Mouse (Mus musculus): ENCODE results near the gene Chpf2.

DNA sequence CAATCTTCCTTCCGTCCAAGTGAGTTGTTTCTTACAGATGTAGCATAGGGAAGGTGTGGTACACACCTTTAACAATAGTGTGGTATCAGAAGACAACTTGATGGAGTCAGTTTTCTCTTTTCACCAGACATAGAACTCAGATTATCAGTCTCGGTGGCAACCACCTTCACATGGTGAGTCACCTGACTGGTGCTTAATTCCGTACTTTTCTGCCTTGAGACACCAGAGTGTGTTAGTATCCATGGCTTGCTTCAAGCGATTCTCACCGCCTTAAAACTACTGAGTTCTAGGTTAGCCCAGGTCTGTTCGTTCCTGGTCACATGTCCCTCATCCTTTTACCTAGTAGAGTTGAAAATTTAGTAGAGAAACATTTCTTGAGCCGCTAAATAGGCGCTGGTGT is 435 bp upstream of the Chpf2 start:
- TF ChIP-seq CTCF (IDR thresholded peaks at IDR 0.05; ENCODE audit: extremely low read depth, insufficient read length, insufficient replicate concordance, low read depth, low read length) (no peak), POLR2A (IDR thresholded peaks at IDR 0.05; ENCODE audit: low read depth, low read length) (no peak)
